Mouse (Mus musculus): ENCODE measurements at regions not wholly inside any gene's neighbourhood (a gene's known extent, or its start where the extent isn't known, plus 50 kb on each side); places are given as distances from the start of the nearest gene placed in this dataset.

DNA sequence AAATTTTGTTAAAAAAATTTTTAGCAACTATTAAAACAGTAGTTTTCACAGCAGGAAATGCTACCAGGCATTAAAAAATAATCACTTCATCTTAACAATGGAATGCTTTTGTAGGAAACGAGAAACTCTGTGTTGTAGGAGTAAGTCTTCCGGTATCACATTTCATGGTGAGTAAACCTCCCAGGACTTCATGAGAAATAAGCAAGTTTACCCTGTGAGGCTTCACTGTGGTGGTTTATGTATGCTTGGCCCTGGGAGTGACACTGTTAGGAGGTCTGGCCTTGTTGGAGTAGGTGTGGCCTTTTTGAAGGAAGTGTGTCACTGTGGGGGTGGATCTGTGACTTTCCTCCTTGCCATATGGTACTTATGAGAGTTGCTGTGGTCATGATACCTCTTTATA, 289.0 kb upstream of the Igfbp3 start:
- WGBS = 89% methylated on average over 2 of the region's 2 CpGs
- no peak overlapping the region for H3K9ac ChIP-seq (replicated peaks; ENCODE audit: low read length)
- no peaks in the 10 kb centered on the region for H3K9me3 ChIP-seq (ENCODE audit: control insufficient read depth, low read length)
- no peaks in the 10 kb centered on the region for H3K36me3 ChIP-seq (ENCODE audit: control insufficient read depth, insufficient read depth, low read length)
- no peak overlapping the region for H3K4me3 ChIP-seq (replicated peaks; ENCODE audit: low read depth, low read length)
- no peaks in the 10 kb centered on the region for H3K27me3 ChIP-seq (ENCODE audit: control insufficient read depth, insufficient read depth, low read length)
- H3K27ac ChIP-seq (replicated peaks; ENCODE audit: low read depth, low read length) = no peak overlapping the region
- H3K4me1 ChIP-seq (ENCODE audit: control insufficient read depth, insufficient read depth, low read length) = no peaks in the 10 kb centered on the region
- H3K4me2 ChIP-seq (ENCODE audit: low read length) = no peak overlapping the region
- DNase-seq = no peak
- no peak for ATAC-seq (ENCODE audit: low FRiP score, low TSS enrichment)

DNA sequence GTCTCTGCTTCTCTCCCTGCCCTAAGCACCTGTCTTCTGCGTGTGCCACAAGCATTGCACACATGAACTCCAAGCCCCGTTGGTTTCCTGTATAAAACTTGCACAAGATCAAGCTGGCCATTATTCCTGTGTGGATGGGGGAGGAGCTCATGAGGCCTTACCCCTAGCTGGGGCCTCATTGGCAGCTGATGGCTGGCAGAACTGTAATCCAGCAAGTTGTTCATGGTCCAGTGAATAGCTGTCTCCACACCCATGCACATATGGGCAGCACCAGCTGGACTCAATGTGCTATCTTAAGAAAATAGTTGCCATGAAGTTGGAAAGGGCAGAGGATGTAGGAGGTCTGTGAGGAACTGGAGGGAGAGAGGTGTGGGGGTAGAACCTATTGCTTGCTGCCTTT, 288.3 kb upstream of the Igfbp3 start:
- H3K4me1 ChIP-seq (ENCODE audit: control insufficient read depth, insufficient read depth, low read length) = no peaks in the 10 kb centered on the region
- H3K9ac ChIP-seq (replicated peaks; ENCODE audit: low read length) = no peak overlapping the region
- H3K4me3 ChIP-seq (replicated peaks; ENCODE audit: low read depth, low read length) = no peak overlapping the region
- 65% methylated on average over 2 of the region's 2 CpGs for WGBS
- DNase-seq (no peak), ATAC-seq (ENCODE audit: low FRiP score, low TSS enrichment) (peak; percentile 47; the same call in 1 of the 2 replicates)
- H3K27ac ChIP-seq (replicated peaks; ENCODE audit: low read depth, low read length) = no peak overlapping the region
- no peak overlapping the region for H3K4me2 ChIP-seq (ENCODE audit: low read length)
- no peaks in the 10 kb centered on the region for H3K9me3 ChIP-seq (ENCODE audit: control insufficient read depth, low read length)
- H3K36me3 ChIP-seq (ENCODE audit: control insufficient read depth, insufficient read depth, low read length) = no peaks in the 10 kb centered on the region
- no peaks in the 10 kb centered on the region for H3K27me3 ChIP-seq (ENCODE audit: control insufficient read depth, insufficient read depth, low read length)

DNA sequence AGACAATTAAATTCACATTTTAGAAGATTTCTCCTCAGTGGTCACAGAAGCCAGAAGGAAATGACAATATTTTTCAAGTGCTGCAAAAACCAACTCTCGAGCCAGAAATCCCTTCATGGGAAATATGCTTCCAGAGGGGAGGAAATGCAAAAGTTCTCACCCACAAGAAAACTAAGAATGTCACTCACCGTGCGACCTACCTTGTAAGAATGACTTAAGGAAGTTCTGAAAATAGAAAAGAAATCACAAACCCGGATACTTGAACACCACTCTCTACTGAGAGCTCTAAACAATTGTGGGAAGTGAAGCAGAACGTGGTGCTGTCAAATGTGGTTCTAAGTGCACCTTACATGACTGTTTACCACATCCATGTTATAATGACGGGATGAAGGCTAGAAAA, 284.1 kb upstream of the Igfbp3 start:
- H3K9ac ChIP-seq (replicated peaks; ENCODE audit: low read length) = no peak overlapping the region
- WGBS = 83% methylated on average over 6 of the region's 6 CpGs
- ATAC-seq (ENCODE audit: low FRiP score, low TSS enrichment) = no peak
- no peaks in the 10 kb centered on the region for H3K9me3 ChIP-seq (ENCODE audit: control insufficient read depth, low read length)
- no peaks in the 10 kb centered on the region for H3K36me3 ChIP-seq (ENCODE audit: control insufficient read depth, insufficient read depth, low read length)
- no peak for DNase-seq
- no peaks in the 10 kb centered on the region for H3K4me1 ChIP-seq (ENCODE audit: control insufficient read depth, insufficient read depth, low read length)
- no peak overlapping the region for H3K4me3 ChIP-seq (replicated peaks; ENCODE audit: low read depth, low read length)
- no peak overlapping the region for H3K27ac ChIP-seq (replicated peaks; ENCODE audit: low read depth, low read length)
- H3K27me3 ChIP-seq (ENCODE audit: control insufficient read depth, insufficient read depth, low read length) = no peaks in the 10 kb centered on the region
- no peak overlapping the region for H3K4me2 ChIP-seq (ENCODE audit: low read length)

- H3K9me3 ChIP-seq (ENCODE audit: control insufficient read depth, low read length) = no peaks in the 10 kb centered on the region
- no peaks in the 10 kb centered on the region for H3K27me3 ChIP-seq (ENCODE audit: control insufficient read depth, insufficient read depth, low read length)
- no peak overlapping the region for H3K4me2 ChIP-seq (ENCODE audit: low read length)
- DNase-seq (peak; percentile 9), ATAC-seq (ENCODE audit: low FRiP score, low TSS enrichment) (no peak)
- no peaks in the 10 kb centered on the region for H3K4me1 ChIP-seq (ENCODE audit: control insufficient read depth, insufficient read depth, low read length)
- H3K27ac ChIP-seq (replicated peaks; ENCODE audit: low read depth, low read length) = no peak overlapping the region
- no peak overlapping the region for H3K9ac ChIP-seq (replicated peaks; ENCODE audit: low read length)
- H3K4me3 ChIP-seq (replicated peaks; ENCODE audit: low read depth, low read length) = no peak overlapping the region
- 89% methylated on average over 7 of the region's 7 CpGs for WGBS
- H3K36me3 ChIP-seq (ENCODE audit: control insufficient read depth, insufficient read depth, low read length) = no peaks in the 10 kb centered on the region
Observed at GRCm38 (mm10) chr11:7473832-7474545, 260.3 kb upstream of the Igfbp3 start.

- no peak overlapping the region for H3K9ac ChIP-seq (replicated peaks; ENCODE audit: low read length)
- H3K4me2 ChIP-seq (ENCODE audit: low read length) = no peak overlapping the region
- H3K9me3 ChIP-seq (ENCODE audit: control insufficient read depth, low read length) = no peaks in the 10 kb centered on the region
- H3K4me3 ChIP-seq (replicated peaks; ENCODE audit: low read depth, low read length) = no peak overlapping the region
- no peak for ATAC-seq (ENCODE audit: low FRiP score, low TSS enrichment)
- H3K27ac ChIP-seq (replicated peaks; ENCODE audit: low read depth, low read length) = no peak overlapping the region
- H3K4me1 ChIP-seq (ENCODE audit: control insufficient read depth, insufficient read depth, low read length) = no peaks in the 10 kb centered on the region
- no peak for DNase-seq
- no peaks in the 10 kb centered on the region for H3K27me3 ChIP-seq (ENCODE audit: control insufficient read depth, insufficient read depth, low read length)
- H3K36me3 ChIP-seq (ENCODE audit: control insufficient read depth, insufficient read depth, low read length) = no peaks in the 10 kb centered on the region
- WGBS = 77% methylated on average over 1 of the region's 1 CpGs
Observed at GRCm38 (mm10) chr11:7465522-7465921, 251.8 kb upstream of the Igfbp3 start.

DNA sequence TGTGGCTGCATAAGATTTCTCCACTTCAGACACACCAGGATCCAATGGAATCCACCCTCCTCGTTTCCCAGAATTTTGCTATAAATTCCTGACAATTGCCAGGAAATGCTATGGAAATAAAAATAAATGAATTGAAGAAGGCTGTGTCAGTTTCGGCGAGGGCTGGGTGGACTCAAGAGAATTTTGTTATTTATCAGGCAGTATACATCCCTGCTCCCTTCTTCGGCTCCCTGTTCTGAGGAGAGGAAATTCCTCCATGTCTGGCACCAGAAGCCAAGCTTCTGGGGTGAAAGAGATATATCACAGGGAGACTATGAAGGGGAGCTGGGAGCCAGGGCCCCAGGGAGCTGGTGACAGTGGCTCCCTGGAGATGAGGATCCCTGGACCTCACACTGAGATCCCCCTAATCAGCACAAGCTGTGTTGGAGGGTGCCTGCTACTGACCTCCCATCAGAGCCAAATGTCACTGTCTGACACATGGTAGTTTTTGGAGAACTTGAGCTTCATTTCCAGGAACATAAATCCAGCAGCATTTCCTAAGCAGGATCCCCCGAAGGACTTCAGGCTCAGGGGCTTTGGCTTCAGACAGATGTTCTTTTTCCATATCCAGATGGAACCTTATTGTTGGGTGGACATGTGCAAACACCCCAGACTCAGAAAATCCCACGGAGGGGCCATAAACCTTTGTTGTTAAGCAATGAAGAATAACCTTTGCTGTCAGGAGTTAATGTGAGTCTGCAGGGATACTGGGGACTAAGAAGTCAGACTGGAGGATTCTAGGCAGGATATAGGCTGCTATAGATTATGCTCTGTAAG, 248.4 kb upstream of the Igfbp3 start:
- H3K36me3 ChIP-seq (ENCODE audit: control insufficient read depth, insufficient read depth, low read length) = no peaks in the 10 kb centered on the region
- DNase-seq (no peak), ATAC-seq (ENCODE audit: low FRiP score, low TSS enrichment) (no peak)
- no peak overlapping the region for H3K4me3 ChIP-seq (replicated peaks; ENCODE audit: low read depth, low read length)
- H3K27me3 ChIP-seq (ENCODE audit: control insufficient read depth, insufficient read depth, low read length) = no peaks in the 10 kb centered on the region
- no peak overlapping the region for H3K27ac ChIP-seq (replicated peaks; ENCODE audit: low read depth, low read length)
- H3K9ac ChIP-seq (replicated peaks; ENCODE audit: low read length) = no peak overlapping the region
- no peaks in the 10 kb centered on the region for H3K9me3 ChIP-seq (ENCODE audit: control insufficient read depth, low read length)
- no peaks in the 10 kb centered on the region for H3K4me1 ChIP-seq (ENCODE audit: control insufficient read depth, insufficient read depth, low read length)
- 83% methylated on average over 6 of the region's 6 CpGs for WGBS
- no peak overlapping the region for H3K4me2 ChIP-seq (ENCODE audit: low read length)

DNA sequence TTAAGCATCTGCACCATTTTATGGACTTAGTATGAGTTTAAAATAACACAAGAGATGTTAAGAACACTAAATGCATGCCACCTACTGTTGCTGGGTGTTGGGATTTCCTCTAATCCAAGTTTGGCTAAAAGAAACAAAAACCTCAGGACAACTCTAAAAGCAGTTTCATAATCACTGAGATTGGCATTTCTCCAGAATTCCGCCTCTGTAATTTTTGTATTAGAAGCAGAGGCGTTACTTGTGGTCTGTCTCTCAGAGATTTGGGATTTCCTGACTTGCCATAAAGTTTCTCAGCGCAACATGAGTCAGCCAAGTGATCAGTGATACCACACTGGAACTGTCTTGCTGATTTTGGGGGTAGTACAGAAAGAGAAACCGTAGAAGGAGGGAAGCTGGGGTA, 238.0 kb upstream of the Igfbp3 start:
- Histone ChIP-seq H3K9ac (replicated peaks; ENCODE audit: low read length) (no peak overlapping the region), H3K27ac (replicated peaks; ENCODE audit: low read depth, low read length) (no peak overlapping the region), H3K9me3 (ENCODE audit: control insufficient read depth, low read length) (no peaks in the 10 kb centered on the region), H3K4me2 (ENCODE audit: low read length) (no peak overlapping the region), H3K4me3 (replicated peaks; ENCODE audit: low read depth, low read length) (no peak overlapping the region), H3K36me3 (ENCODE audit: control insufficient read depth, insufficient read depth, low read length) (no peaks in the 10 kb centered on the region), H3K27me3 (ENCODE audit: control insufficient read depth, insufficient read depth, low read length) (no peaks in the 10 kb centered on the region), H3K4me1 (ENCODE audit: control insufficient read depth, insufficient read depth, low read length) (no peaks in the 10 kb centered on the region)
- 87% methylated on average over 4 of the region's 4 CpGs for WGBS
- DNase-seq (no peak), ATAC-seq (ENCODE audit: low FRiP score, low TSS enrichment) (no peak)

DNA sequence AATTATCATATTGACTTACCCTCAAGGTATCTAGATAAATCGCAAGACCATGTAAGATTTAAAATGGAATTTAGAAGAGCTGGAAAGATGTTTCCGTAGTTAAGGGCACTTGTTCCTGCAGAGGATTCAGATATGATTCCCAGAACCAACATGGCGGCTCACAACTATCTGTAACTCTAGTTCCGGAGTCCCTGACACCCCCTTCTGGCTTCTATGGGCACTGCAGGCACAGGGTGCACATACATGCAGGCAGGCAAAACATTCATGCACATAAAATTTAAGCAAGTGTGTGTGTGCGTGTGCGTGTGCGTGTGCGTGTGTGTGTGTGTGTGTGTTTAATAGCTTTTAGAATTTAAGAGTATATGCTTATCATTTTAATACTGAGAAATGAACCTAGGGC, 230.8 kb upstream of the Igfbp3 start:
- Histone ChIP-seq H3K4me2 (ENCODE audit: low read length) (no peak overlapping the region), H3K4me1 (ENCODE audit: control insufficient read depth, insufficient read depth, low read length) (no peaks in the 10 kb centered on the region), H3K9me3 (ENCODE audit: control insufficient read depth, low read length) (no peaks in the 10 kb centered on the region), H3K27me3 (ENCODE audit: control insufficient read depth, insufficient read depth, low read length) (no peaks in the 10 kb centered on the region), H3K27ac (replicated peaks; ENCODE audit: low read depth, low read length) (no peak overlapping the region), H3K9ac (replicated peaks; ENCODE audit: low read length) (no peak overlapping the region), H3K4me3 (replicated peaks; ENCODE audit: low read depth, low read length) (no peak overlapping the region), H3K36me3 (ENCODE audit: control insufficient read depth, insufficient read depth, low read length) (no peaks in the 10 kb centered on the region)
- no peak for DNase-seq
- ATAC-seq (ENCODE audit: low FRiP score, low TSS enrichment) = no peak
- WGBS = 96% methylated on average over 8 of the region's 8 CpGs

GRCm38 (mm10) chr11:7439276-7439675, 225.6 kb upstream of the Igfbp3 start:
- Histone ChIP-seq H3K27me3 (ENCODE audit: control insufficient read depth, insufficient read depth, low read length) (no peaks in the 10 kb centered on the region), H3K4me3 (replicated peaks; ENCODE audit: low read depth, low read length) (no peak overlapping the region), H3K4me1 (ENCODE audit: control insufficient read depth, insufficient read depth, low read length) (no peaks in the 10 kb centered on the region), H3K4me2 (ENCODE audit: low read length) (no peak overlapping the region), H3K27ac (replicated peaks; ENCODE audit: low read depth, low read length) (no peak overlapping the region), H3K9ac (replicated peaks; ENCODE audit: low read length) (no peak overlapping the region), H3K36me3 (ENCODE audit: control insufficient read depth, insufficient read depth, low read length) (no peaks in the 10 kb centered on the region), H3K9me3 (ENCODE audit: control insufficient read depth, low read length) (no peaks in the 10 kb centered on the region)
- ATAC-seq (ENCODE audit: low FRiP score, low TSS enrichment) (no peak), DNase-seq (no peak)
- WGBS = 91% methylated on average over 3 of the region's 3 CpGs

Measured in midbrain, embryonic 14.5 days (tissue).